Mouse (Mus musculus): ENCODE measurements around the gene Avpi1. TPM values are rescaled to one million over a fixed set of nuclear protein-coding genes. Genes with fewer than 3 reads are reported as not detected.

Avpi1 gene
- polyA plus RNA-seq, 1 experiment from 2014 or later, result 17.7 TPM

DNA sequence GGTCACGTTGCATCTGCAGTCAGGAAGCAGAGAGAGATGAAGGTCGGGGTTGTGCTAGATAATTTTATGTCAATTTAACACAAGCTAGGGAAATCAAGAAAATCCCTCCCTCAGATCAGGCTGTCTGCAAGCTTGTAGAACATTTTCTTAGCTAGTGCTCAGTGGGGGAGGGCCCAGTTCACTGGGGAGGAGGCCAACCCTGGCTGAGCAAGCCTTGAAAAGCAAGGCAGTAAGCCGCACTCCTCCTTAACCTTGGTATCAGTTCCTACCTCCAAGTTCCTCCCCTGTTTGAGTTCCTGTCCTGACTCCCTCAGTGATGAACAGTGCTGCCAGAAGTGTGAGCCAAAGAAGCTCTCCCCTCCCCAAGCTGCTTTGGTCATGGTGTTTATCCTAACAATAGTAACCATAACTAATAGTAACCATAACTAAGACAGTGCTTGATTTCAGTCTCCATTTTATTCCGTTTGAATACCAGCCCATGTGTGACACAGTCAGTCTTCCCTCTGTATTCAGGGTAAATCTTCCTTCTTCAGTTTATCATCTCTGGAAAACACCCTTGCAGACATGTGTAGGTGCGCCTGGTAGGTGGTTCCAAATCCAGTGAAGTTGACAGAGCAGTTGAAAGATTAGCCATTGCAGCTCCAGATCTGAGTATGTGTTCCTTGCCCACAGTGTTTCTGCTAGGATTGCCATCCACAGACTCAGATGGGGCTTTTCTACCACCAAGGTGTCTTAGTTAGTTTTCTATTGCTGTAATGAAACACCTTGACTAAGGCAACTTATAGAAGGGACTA lies 11.1 kb upstream of the Avpi1 start:
- Histone ChIP-seq H3K4me3 (no peak overlapping the region), H3K36me3 (no peaks in the 10 kb centered on the region), H3K9me3 (replicated peaks) (no peaks in the 10 kb centered on the region), H3K4me1 (peaks cover 8% of the 10 kb centered on the region), H3K27ac (replicated peaks) (no peak overlapping the region), H3K27me3 (ENCODE audit: low read depth, poor library complexity, severe bottlenecking) (peaks cover 2% of the 10 kb centered on the region)
- 88% methylated on average over 5 of the region's 5 CpGs for WGBS
- DNase-seq (ENCODE audit: low spot score), result no peak

- Histone ChIP-seq H3K36me3 (no peaks in the 10 kb centered on the region), H3K4me3 (no peak overlapping the region), H3K9me3 (replicated peaks) (no peaks in the 10 kb centered on the region), H3K27ac (replicated peaks) (no peak overlapping the region), H3K27me3 (ENCODE audit: low read depth, poor library complexity, severe bottlenecking) (no peaks in the 10 kb centered on the region), H3K4me1 (peaks cover 8% of the 10 kb centered on the region)
- no peak for DNase-seq (ENCODE audit: low spot score)
- 92% methylated on average over 15 of the region's 15 CpGs for WGBS
These were observed 9.8 kb upstream of the Avpi1 start for GRCm38 (mm10) chr19:42138517-42139285.

DNA sequence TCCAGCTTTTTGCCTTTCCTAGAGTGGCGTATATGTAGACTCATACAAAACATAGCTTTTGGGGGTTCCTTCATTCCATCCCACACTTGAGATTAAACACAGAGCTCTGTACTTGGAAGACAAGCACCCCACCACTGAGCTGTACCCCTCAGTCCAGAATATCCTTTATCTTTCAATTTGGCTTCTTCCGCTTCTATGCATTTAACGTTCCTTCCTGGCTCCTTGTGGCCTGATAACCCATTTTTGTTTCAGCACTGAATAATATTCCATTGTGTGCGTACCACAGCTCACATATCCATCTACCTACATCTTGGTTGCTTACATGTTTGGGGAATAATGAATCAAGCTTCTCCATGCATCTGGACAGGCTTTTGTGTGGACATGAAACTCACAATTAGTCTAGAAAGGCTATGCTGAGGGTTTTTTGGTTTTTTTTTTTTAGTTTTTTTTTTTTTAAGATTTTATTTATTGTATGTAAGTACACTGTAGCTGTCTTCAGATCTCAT lies 8.4 kb upstream of the Avpi1 start:
- Histone ChIP-seq H3K36me3 (no peaks in the 10 kb centered on the region), H3K27me3 (ENCODE audit: low read depth, poor library complexity, severe bottlenecking) (no peaks in the 10 kb centered on the region), H3K9me3 (replicated peaks) (no peaks in the 10 kb centered on the region), H3K4me3 (no peak overlapping the region), H3K27ac (replicated peaks) (no peak overlapping the region), H3K4me1 (peaks cover 8% of the 10 kb centered on the region)
- 93% methylated on average over 4 of the region's 4 CpGs for WGBS
- no peak for DNase-seq (ENCODE audit: low spot score)

DNA sequence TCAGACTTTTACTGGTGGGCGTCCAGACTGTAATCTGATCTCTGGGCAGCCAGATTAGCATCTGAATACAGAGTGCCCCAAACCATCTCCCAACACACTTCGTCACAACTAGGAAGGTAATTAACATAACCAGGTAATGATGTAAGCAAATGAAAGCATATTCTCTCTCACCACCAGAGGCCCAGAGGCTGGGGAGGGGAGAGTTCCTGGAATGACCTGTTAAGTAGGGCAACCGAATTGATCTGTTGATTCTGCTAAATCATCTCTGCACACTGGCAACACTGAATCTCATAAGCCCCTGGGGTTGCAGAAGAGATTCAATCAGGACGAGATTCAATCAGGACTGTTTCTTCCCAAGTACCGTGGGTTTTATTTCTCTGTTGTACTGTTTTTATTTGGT lies 7.3 kb upstream of the Avpi1 start:
- Histone ChIP-seq H3K9me3 (replicated peaks) (no peaks in the 10 kb centered on the region), H3K36me3 (no peaks in the 10 kb centered on the region), H3K4me3 (no peak overlapping the region), H3K27ac (replicated peaks) (no peak overlapping the region), H3K27me3 (ENCODE audit: low read depth, poor library complexity, severe bottlenecking) (no peaks in the 10 kb centered on the region), H3K4me1 (peaks cover 8% of the 10 kb centered on the region)
- no peak for DNase-seq (ENCODE audit: low spot score)
- WGBS, result 24% methylated on average over 5 of the region's 5 CpGs

DNA sequence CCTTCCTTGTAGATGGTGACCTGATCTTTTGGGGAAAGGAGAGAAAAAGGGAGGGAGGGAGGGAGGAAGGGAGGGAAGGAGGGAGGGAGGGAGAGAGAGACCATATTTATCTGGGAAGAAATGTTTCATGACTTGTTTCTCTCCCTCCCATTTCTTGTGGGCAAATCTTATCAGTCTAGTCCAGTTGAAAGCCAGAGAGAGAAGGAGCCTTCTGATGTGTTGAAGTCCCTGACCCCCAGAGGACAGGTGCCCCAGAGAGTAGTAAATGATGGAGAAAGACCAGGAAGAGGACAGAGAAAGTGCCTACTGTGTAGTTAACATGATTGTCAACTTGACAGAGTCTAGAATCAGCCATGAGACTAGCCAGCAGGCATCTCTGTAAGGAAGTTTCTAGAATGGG lies 6.2 kb upstream of the Avpi1 start:
- Histone ChIP-seq H3K27ac (replicated peaks) (no peak overlapping the region), H3K4me3 (no peak overlapping the region), H3K4me1 (peaks cover 15% of the 10 kb centered on the region), H3K9me3 (replicated peaks) (no peaks in the 10 kb centered on the region), H3K27me3 (ENCODE audit: low read depth, poor library complexity, severe bottlenecking) (peaks cover 5% of the 10 kb centered on the region), H3K36me3 (no peaks in the 10 kb centered on the region)
- no peak for DNase-seq (ENCODE audit: low spot score)

GRCm38 (mm10) chr19:42131101-42131500 lies 2.2 kb upstream of the Avpi1 start:
- H3K36me3 ChIP-seq, result no peaks in the 10 kb centered on the region
- no peak overlapping the region for H3K27ac ChIP-seq (replicated peaks)
- H3K4me1 ChIP-seq, result peaks cover 35% of the 10 kb centered on the region
- DNase-seq (ENCODE audit: low spot score), result no peak
- no peaks in the 10 kb centered on the region for H3K9me3 ChIP-seq (replicated peaks)
- no peak overlapping the region for H3K4me3 ChIP-seq
- WGBS, result 81% methylated on average over 5 of the region's 5 CpGs
- peaks cover 30% of the 10 kb centered on the region for H3K27me3 ChIP-seq (ENCODE audit: low read depth, poor library complexity, severe bottlenecking)

- Histone ChIP-seq H3K4me3 (no peak overlapping the region), H3K36me3 (no peaks in the 10 kb centered on the region), H3K27ac (replicated peaks) (no peak overlapping the region), H3K4me1 (peaks cover 28% of the 10 kb centered on the region), H3K27me3 (ENCODE audit: low read depth, poor library complexity, severe bottlenecking) (peaks cover 30% of the 10 kb centered on the region), H3K9me3 (replicated peaks) (no peaks in the 10 kb centered on the region)
- no peak for DNase-seq (ENCODE audit: low spot score)
- WGBS, result 75% methylated on average over 3 of the region's 3 CpGs
These were observed 1.4 kb upstream of the Avpi1 start for GRCm38 (mm10) chr19:42130294-42130606.

DNA sequence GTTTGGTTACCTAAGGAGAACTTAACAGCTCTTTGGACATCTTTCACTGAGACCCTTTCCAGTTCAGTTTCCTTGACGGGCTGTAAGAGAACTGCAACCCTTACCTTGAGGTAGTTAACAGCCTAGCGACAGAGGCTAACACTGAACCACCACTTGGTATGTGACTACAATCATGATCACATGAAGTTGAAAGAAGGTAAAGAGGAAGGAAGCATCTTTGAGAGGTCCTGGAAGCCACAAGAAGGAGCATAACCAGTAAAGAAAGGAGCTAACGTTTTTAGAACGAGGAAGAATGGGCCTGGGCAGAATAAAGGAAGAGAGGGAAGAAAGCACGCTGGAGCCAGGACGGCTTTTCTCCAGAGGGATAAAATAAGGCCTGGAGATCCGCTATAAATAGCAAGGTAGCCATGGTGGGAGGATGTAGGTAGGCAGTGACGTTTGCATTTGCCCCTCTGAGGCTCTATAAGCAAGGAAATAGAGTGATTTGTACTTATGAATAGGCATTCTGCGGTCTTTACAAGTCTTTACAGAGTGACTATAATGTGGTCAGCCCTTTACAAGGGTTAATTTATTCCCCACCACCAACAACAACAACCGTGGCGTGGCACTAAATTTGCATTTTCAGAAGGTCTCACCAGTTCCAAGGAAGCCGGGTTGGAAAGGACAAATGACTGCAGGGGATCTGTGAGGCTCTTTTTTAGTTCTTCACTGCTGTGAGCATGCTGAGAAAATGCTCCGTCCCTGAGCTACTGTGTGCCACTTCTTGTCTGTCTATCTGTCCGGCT lies 842 bp upstream of the Avpi1 start:
- DNase-seq (ENCODE audit: low spot score), result no peak
- Histone ChIP-seq H3K36me3 (peaks cover 5% of the 10 kb centered on the region), H3K4me1 (peaks cover 28% of the 10 kb centered on the region), H3K4me3 (peak overlapping the region; percentile 75), H3K9me3 (replicated peaks) (no peaks in the 10 kb centered on the region), H3K27ac (replicated peaks) (peak overlapping the region; percentile 88), H3K27me3 (ENCODE audit: low read depth, poor library complexity, severe bottlenecking) (peaks cover 30% of the 10 kb centered on the region)
- WGBS, result 37% methylated on average over 14 of the region's 14 CpGs

GRCm38 (mm10) chr19:42128052-42128740 lies 663 bp downstream of the Avpi1 start:
- H3K27me3 ChIP-seq (ENCODE audit: low read depth, poor library complexity, severe bottlenecking), result peaks cover 30% of the 10 kb centered on the region
- H3K27ac ChIP-seq (replicated peaks), result peak overlapping the region; percentile 88
- peaks cover 19% of the 10 kb centered on the region for H3K36me3 ChIP-seq
- peaks cover 28% of the 10 kb centered on the region for H3K4me1 ChIP-seq
- H3K9me3 ChIP-seq (replicated peaks), result no peaks in the 10 kb centered on the region
- 5% methylated on average over 23 of the region's 23 CpGs for WGBS
- no peak for DNase-seq (ENCODE audit: low spot score)
- peak overlapping the region; percentile 75 for H3K4me3 ChIP-seq

- WGBS, result 91% methylated on average over 5 of the region's 5 CpGs
- no peak for DNase-seq (ENCODE audit: low spot score)
These were observed 1.8 kb downstream of the Avpi1 start for GRCm38 (mm10) chr19:42127024-42127423.

GRCm38 (mm10) chr19:42126219-42126605 lies 2.6 kb downstream of the Avpi1 start:
- Histone ChIP-seq H3K27me3 (ENCODE audit: low read depth, poor library complexity, severe bottlenecking) (peaks cover 30% of the 10 kb centered on the region), H3K4me3 (no peak overlapping the region), H3K36me3 (peaks cover 38% of the 10 kb centered on the region), H3K4me1 (peaks cover 28% of the 10 kb centered on the region), H3K27ac (replicated peaks) (no peak overlapping the region), H3K9me3 (replicated peaks) (no peaks in the 10 kb centered on the region)
- DNase-seq (ENCODE audit: low spot score), result no peak
- 95% methylated on average over 6 of the region's 6 CpGs for WGBS

More at GRCm38 (mm10) chr19:42127024-42127423, 1.8 kb downstream of the Avpi1 start:
- peaks cover 30% of the 10 kb centered on the region for H3K36me3 ChIP-seq
- H3K4me1 ChIP-seq, result peaks cover 28% of the 10 kb centered on the region
- no peak overlapping the region for H3K27ac ChIP-seq (replicated peaks)
- H3K9me3 ChIP-seq (replicated peaks), result no peaks in the 10 kb centered on the region
- H3K27me3 ChIP-seq (ENCODE audit: low read depth, poor library complexity, severe bottlenecking), result peaks cover 30% of the 10 kb centered on the region
- H3K4me3 ChIP-seq, result no peak overlapping the region

DNA sequence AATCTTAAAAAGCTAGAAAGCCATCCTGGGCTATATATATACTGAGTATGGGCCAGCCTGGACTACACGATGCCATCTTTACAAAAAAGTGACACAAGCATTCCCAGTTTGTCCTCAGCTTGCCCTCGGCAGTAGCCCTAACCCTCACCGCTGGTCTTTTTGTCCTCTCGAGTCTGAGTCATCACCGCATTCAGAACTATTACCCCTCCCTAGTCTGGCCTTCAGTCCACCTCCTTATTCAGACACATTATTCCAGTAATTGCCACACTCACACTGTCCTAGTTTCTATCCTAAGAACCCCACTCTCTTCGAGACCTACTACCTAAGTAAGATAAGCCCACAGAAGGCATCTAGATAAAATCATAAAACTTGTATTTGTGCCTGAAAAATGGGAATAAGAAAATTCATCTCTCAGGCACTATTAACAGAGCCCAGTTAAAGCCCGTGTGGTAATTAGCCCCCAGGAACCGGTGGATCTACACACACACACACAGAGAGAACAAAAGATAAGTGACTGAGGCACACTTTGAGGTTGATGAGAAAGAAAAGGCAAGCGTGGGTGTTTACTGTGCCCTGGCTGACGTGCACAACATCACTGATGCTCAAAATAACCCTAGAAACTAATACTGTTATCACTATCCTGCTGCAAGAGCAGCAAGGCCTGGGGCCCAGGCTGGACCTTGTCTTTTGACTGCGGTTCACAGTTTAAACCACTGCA lies 3.2 kb downstream of the Avpi1 start:
- no peak overlapping the region for H3K27ac ChIP-seq (replicated peaks)
- H3K4me1 ChIP-seq, result peaks cover 25% of the 10 kb centered on the region

More for the DNA sequence above, 3.2 kb downstream of the Avpi1 start:
- Histone ChIP-seq H3K27me3 (ENCODE audit: low read depth, poor library complexity, severe bottlenecking) (peaks cover 30% of the 10 kb centered on the region), H3K4me3 (no peak overlapping the region), H3K9me3 (replicated peaks) (no peaks in the 10 kb centered on the region), H3K36me3 (peaks cover 43% of the 10 kb centered on the region)
- WGBS, result 87% methylated on average over 11 of the region's 11 CpGs
- no peak for DNase-seq (ENCODE audit: low spot score)
